Mouse (Mus musculus): ENCODE data around the gene Stag3. TPM values are rescaled to one million over a fixed set of nuclear protein-coding genes. Genes with fewer than 3 reads are reported as not detected.

Stag3 gene
- total RNA-seq (2023), result not detected

GRCm38 (mm10) chr5:138279585-138280424 lies at the start of gene Stag3, which contains the start of the genes Gm43720 and Gpc2:
Stag3 (plus strand) TSS chr5:138280240.
Gm43720 (minus strand) TSS chr5:138279958.
Gpc2 (minus strand) TSS chr5:138280005.

GRCm38 (mm10) chr5:138255353-138256093 lies 24.5 kb upstream of the Stag3 start, which contains the start of gene Lamtor4:
Lamtor4 (plus strand) TSS chr5:138255482.

GRCm38 (mm10) chr5:138263260-138264206 lies 16.5 kb upstream of the Stag3 start, which contains the start of gene BC037034:
BC037034 (minus strand) TSS chr5:138264033.

GRCm38 (mm10) chr5:138272409-138272923 lies 7.6 kb upstream of the Stag3 start, which contains the start of gene Gal3st4:
Gal3st4 (minus strand) TSS chr5:138272840.

GRCm38 (mm10) chr5:138341661-138342060 lies 61.6 kb downstream of the Stag3 start, which contains the start of gene Pvrig:
Pvrig (plus strand) TSS chr5:138341961.

Other genes with a start within 250 kb of the Stag3 start
- gene Smok3c, start 227.0 kb upstream of the Stag3 start, total RNA-seq (2023), result not detected
- gene Zkscan1, start 195.2 kb upstream of the Stag3 start, total RNA-seq (2023), result 23.5 TPM
- gene Zscan21, start 163.3 kb upstream of the Stag3 start, total RNA-seq (2023), result 13.4 TPM
- gene Zfp113, start 124.5 kb upstream of the Stag3 start, total RNA-seq (2023), result 13.9 TPM
- 54.0 TPM for gene Cops6, start 119.2 kb upstream of the Stag3 start, total RNA-seq (2023)
- 26.7 TPM for gene Ap4m1, start 108.2 kb upstream of the Stag3 start, total RNA-seq (2023)
- 74.2 TPM for gene Mcm7, start 107.8 kb upstream of the Stag3 start, total RNA-seq (2023)
- gene Taf6, start 92.8 kb upstream of the Stag3 start, total RNA-seq (2023), result 29.3 TPM
- gene Cnpy4, start 92.8 kb upstream of the Stag3 start, total RNA-seq (2023), result 21.0 TPM
- 0.67 TPM for gene Mblac1, start 85.9 kb upstream of the Stag3 start, total RNA-seq (2023)
- not detected for gene Nxpe5, start 54.3 kb upstream of the Stag3 start, total RNA-seq (2023)
- 24.8 TPM for gene Lamtor4, start 24.8 kb upstream of the Stag3 start, total RNA-seq (2023)
- 53.1 TPM for gene BC037034, start 16.2 kb upstream of the Stag3 start, total RNA-seq (2023)
- gene Gal3st4, start 7.4 kb upstream of the Stag3 start, total RNA-seq (2023), result not detected
- gene Gm43720, start 282 bp upstream of the Stag3 start, total RNA-seq (2023), result not detected
- 0.86 TPM for gene Gpc2, start 235 bp upstream of the Stag3 start, total RNA-seq (2023)
- gene Pvrig, start 61.7 kb downstream of the Stag3 start, total RNA-seq (2023), result not detected
- gene Zfp157, start 161.2 kb downstream of the Stag3 start, total RNA-seq (2023), result 12.3 TPM